Mouse (Mus musculus) lung, embryonic 14.5 days (tissue): ENCODE data around the gene Grid1. TPM values are rescaled to one million over a fixed set of nuclear protein-coding genes. Genes with fewer than 3 reads are reported as not detected.

Experiments
- ATAC-seq: fragments of 200-750 bp; cut with Nextera tagmentation; 2 replicates; pipeline ENCODE4 v1.8.0; 2017; ENCODE audit warnings: mild to moderate bottlenecking, moderate TSS enrichment, moderate library complexity; ENCODE audit not compliant: insufficient read depth
- DNase-seq: peaks from one replicate; pipeline ENCODE4 v3.0.0-alpha.2; 2015
- H3K27ac ChIP-seq: fragments of 300-500 bp; sonication (generic); 2 replicates; pipeline ENCODE4 v1.5.1; 2014; ENCODE audit warnings: low read depth, mild to moderate bottlenecking, moderate library complexity
- H3K27me3 ChIP-seq: fragments of 300-500 bp; sonication (generic); 2 replicates; pipeline ENCODE4 v1.6.1; 2014; ENCODE audit warnings: low read length, control low read depth; ENCODE audit not compliant: insufficient read depth
- H3K36me3 ChIP-seq: fragments of 300-500 bp; sonication (generic); 2 replicates; pipeline ENCODE4 v1.6.1; 2014; ENCODE audit warnings: control low read depth; ENCODE audit not compliant: insufficient read depth
- H3K4me1 ChIP-seq: fragments of 300-500 bp; sonication (generic); 2 replicates; pipeline ENCODE4 v1.6.1; 2014; ENCODE audit warnings: antibody characterized with exemption, control low read depth; ENCODE audit not compliant: insufficient read depth
- H3K4me2 ChIP-seq: fragments of 300-500 bp; sonication (generic); 2 replicates; pipeline ENCODE4 v1.6.1; 2014; ENCODE audit warnings: mild to moderate bottlenecking
- H3K4me3 ChIP-seq: fragments of 300-500 bp; sonication (generic); 2 replicates; pipeline ENCODE4 v1.5.1; 2014; ENCODE audit warnings: low read depth, low read length
- H3K9ac ChIP-seq: fragments of 300-500 bp; sonication (generic); 2 replicates; pipeline ENCODE4 v1.6.1; 2014
- H3K9me3 ChIP-seq: fragments of 300-500 bp; sonication (generic); 2 replicates; pipeline ENCODE4 v1.6.1; 2016; ENCODE audit warnings: low read depth, low read length, control low read depth
- CTCF ChIP-seq: IDR thresholded peaks from 2 replicates; pipeline ENCODE4 v1.5.1; 2016; ENCODE audit warnings: antibody characterized with exemption, low read depth
- WGBS: fragments of 180-500 bp; shearing (Covaris S2); extraction: QIAGEN DNeasy Blood & Tissue Kit; methylation state at CpG from one replicate; pipeline ENCODE4 v1.1.7; 2014; 5-methylcytosine and 5-hydroxymethylcytosine counted together
- polyA plus RNA-seq: library from polyadenylated mRNA; unstranded; fragments of >200 nt; fragmentation: Nextera tagmentation; extraction: Ambion mirVana; gene quantifications from 2 replicates; pipeline ENCODE4 v1.2.1, GENCODE M21; 2014

The Grid1 gene
- polyA plus RNA-seq, 1 experiment from 2014 or later, result 0.13 TPM

- DNase-seq (peak; percentile 0), ATAC-seq (no peak; the same call in 1 of the 2 replicates)
- no peak for TF ChIP-seq CTCF
- Histone ChIP-seq H3K4me3 (no peak overlapping the region), H3K27me3 (no peaks in the 10 kb centered on the region), H3K36me3 (no peaks in the 10 kb centered on the region), H3K4me2 (no peak overlapping the region), H3K4me1 (no peaks in the 10 kb centered on the region), H3K27ac (no peak overlapping the region), H3K9me3 (no peaks in the 10 kb centered on the region), H3K9ac (no peak overlapping the region)
- WGBS, result 65% methylated on average over 6 of the region's 6 CpGs
Observed at GRCm38 (mm10) chr14:35198899-35199298, 379.0 kb downstream of the Grid1 start.

DNA sequence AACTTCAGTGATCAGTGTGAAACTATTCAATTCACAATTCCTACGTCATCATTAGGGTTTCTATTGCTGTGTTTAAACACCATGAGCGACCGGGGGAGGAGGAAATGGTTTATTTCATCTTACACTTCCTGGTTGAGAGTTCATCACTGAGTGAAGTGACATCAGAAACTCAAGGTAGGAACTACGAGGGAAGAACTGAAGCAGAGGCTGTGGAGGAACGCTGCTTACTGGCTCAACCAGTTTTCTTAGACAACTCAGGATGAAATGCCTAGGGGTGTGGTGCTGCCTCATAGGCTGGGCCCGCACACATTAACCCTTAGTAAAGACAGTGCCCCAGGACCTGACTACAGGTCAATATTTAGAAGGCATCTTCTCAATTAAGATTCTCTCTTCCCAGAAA is 389.5 kb downstream of the Grid1 start:
- Histone ChIP-seq H3K27me3 (no peaks in the 10 kb centered on the region), H3K4me2 (no peak overlapping the region), H3K36me3 (no peaks in the 10 kb centered on the region), H3K9me3 (no peaks in the 10 kb centered on the region), H3K27ac (no peak overlapping the region), H3K9ac (no peak overlapping the region), H3K4me1 (no peaks in the 10 kb centered on the region), H3K4me3 (no peak overlapping the region)
- WGBS, result 39% methylated on average over 6 of the region's 6 CpGs
- TF ChIP-seq CTCF, result no peak
- DNase-seq (no peak), ATAC-seq (no peak)

DNA sequence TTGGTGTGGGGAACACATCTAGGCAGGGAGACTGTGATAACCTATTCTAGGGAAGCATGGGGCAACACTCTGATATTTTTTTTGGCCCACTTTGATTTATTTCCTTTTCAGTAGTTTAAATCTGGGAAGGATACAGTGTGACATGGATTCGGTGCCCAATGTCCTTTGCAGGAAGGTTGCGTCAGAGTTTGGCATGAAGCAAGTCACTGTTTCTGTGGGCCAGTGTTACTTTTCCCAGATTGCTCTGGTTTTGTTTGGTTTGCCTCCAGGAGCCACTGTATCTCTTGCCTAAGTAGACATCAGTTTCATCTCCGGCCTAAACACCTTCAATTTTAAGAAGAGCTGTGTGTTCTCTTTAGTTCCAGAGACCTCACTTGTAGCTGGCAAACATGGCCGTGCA is 399.1 kb downstream of the Grid1 start:
- DNase-seq, result no peak

GRCm38 (mm10) chr14:35222196-35222595 is 402.3 kb downstream of the Grid1 start:
- Histone ChIP-seq H3K9me3 (no peaks in the 10 kb centered on the region), H3K4me1 (no peaks in the 10 kb centered on the region), H3K36me3 (no peaks in the 10 kb centered on the region), H3K27me3 (no peaks in the 10 kb centered on the region), H3K27ac (no peak overlapping the region), H3K9ac (no peak overlapping the region), H3K4me2 (no peak overlapping the region), H3K4me3 (no peak overlapping the region)
- no peak for DNase-seq
- WGBS, result 82% methylated on average over 2 of the region's 2 CpGs
- no peak for ATAC-seq
- TF ChIP-seq CTCF, result no peak

More for the DNA sequence above, 399.1 kb downstream of the Grid1 start:
- Histone ChIP-seq H3K9ac (no peak overlapping the region), H3K36me3 (no peaks in the 10 kb centered on the region), H3K4me1 (no peaks in the 10 kb centered on the region), H3K9me3 (no peaks in the 10 kb centered on the region), H3K27ac (no peak overlapping the region), H3K4me2 (no peak overlapping the region), H3K4me3 (no peak overlapping the region), H3K27me3 (no peaks in the 10 kb centered on the region)
- WGBS, result 87% methylated on average over 4 of the region's 4 CpGs
- TF ChIP-seq CTCF, result no peak
- no peak for ATAC-seq

DNA sequence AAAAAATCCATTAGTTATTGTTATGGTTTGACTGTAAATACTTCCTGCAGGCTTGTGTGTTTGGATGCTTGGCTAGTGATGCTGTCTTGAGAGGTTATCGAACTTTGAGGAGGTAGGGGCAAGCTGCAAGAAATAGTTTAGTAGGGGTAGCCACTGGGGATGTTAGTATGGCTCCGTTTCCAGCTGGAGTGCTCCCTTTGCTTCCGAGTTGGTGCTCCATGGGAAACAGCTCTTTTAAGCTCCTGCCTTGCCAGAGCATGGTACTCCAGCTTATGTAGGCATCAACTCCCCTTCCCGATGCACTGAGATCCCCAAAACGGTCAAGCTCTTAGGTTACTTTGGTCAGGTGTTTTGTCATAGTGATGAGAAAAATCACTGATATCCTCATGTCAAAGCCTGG is 407.7 kb downstream of the Grid1 start:
- no peak for ATAC-seq
- H3K4me2 ChIP-seq, result no peak overlapping the region
- no peaks in the 10 kb centered on the region for H3K27me3 ChIP-seq
- no peak for DNase-seq
- no peaks in the 10 kb centered on the region for H3K9me3 ChIP-seq
- TF ChIP-seq CTCF, result no peak
- no peaks in the 10 kb centered on the region for H3K36me3 ChIP-seq
- no peak overlapping the region for H3K27ac ChIP-seq
- H3K9ac ChIP-seq, result no peak overlapping the region
- no peaks in the 10 kb centered on the region for H3K4me1 ChIP-seq
- WGBS, result 79% methylated on average over 5 of the region's 5 CpGs
- no peak overlapping the region for H3K4me3 ChIP-seq

- Histone ChIP-seq H3K36me3 (no peaks in the 10 kb centered on the region), H3K9ac (no peak overlapping the region), H3K27me3 (no peaks in the 10 kb centered on the region), H3K27ac (no peak overlapping the region), H3K4me3 (no peak overlapping the region), H3K4me1 (no peaks in the 10 kb centered on the region), H3K9me3 (no peaks in the 10 kb centered on the region), H3K4me2 (no peak overlapping the region)
- TF ChIP-seq CTCF, result no peak
- DNase-seq (no peak), ATAC-seq (no peak)
Observed at GRCm38 (mm10) chr14:35231384-35231783, 411.5 kb downstream of the Grid1 start.

DNA sequence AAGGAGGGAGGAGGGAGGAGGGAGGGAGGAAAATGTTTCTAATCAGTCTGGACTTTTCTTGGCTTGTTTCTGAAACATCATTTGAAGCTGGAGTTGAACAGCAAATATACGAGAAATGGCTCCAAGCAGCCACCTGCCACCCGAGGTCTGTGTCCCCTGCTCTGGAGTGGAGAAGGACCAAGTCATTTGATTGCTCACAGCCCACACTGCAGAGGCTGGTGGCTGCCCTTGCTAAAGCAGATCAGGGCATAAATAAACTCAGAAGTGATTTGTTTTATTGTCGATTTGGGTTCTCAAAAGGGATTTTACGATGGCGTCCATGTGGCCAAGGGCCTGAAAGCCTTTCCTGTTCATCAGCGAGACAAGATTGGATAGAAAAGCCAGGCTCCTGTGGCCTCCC is 423.0 kb downstream of the Grid1 start:
- Histone ChIP-seq H3K4me1 (no peaks in the 10 kb centered on the region), H3K9ac (no peak overlapping the region), H3K9me3 (no peaks in the 10 kb centered on the region), H3K4me2 (no peak overlapping the region), H3K27me3 (no peaks in the 10 kb centered on the region), H3K4me3 (no peak overlapping the region), H3K36me3 (no peaks in the 10 kb centered on the region), H3K27ac (no peak overlapping the region)
- 85% methylated on average over 6 of the region's 6 CpGs for WGBS
- ATAC-seq (no peak), DNase-seq (no peak)
- TF ChIP-seq CTCF, result no peak
